ENCODE assay signal across 21 mouse cellular contexts in genomic region chr1:179126287-179126686, GRCm38 (mm10).
DNase-seq lines count a peak whose midpoint lies in the region; ATAC-seq and TF ChIP-seq lines count a peak whose summit lies in the region.
"Had no signal": no experiment of that assay in that cellular context is flagged by ENCODE, and none has a peak within 500 bp of the region (broad histone marks: within the 10 kb centered on the region; RNA-seq: fewer than 3 reads in every experiment).

No protein-coding gene starts in this region.

- H3K4me3 ChIP-seq in lung, embryonic 14.5 days (ENCODE audit: low read depth, low read length) = no peak overlapping the region
- H3K4me3 ChIP-seq in embryonic facial prominence, embryonic 14.5 days (ENCODE audit: low read depth, low read length) = no peak overlapping the region
- H3K4me3 ChIP-seq in intestine, embryonic 16.5 days (ENCODE audit: low read length) = no peak overlapping the region
- H3K4me3 ChIP-seq: embryonic facial prominence, embryonic 15.5 days; gastrocnemius, adult 2 months; hindbrain, embryonic 12.5 days; hindbrain, embryonic 15.5 days had no signal

- DNase-seq in lung, embryonic 14.5 days = peak; percentile 67
- DNase-seq in lung, postnatal 25 days (ENCODE audit: low spot score) = no peak
- DNase-seq in embryonic facial prominence, embryonic 14.5 days (ENCODE audit: low spot score) = no peak
- DNase-seq in cerebellum, adult 11-12 months = no peak
- DNase-seq in neural tube, embryonic 10.5 days (ENCODE audit: extremely low spot score, low spot score) = no peak
- DNase-seq: adrenal gland, adult 2 months; adrenal gland, postnatal 25 days; cerebellum, adult 18-20 months; cerebellum, adult 9-10 months; cerebellum, postnatal 14 days; forebrain, postnatal 0 days; gastrocnemius, adult 2 months; gastrocnemius, postnatal 14 days; heart, adult 11 months had no signal

- no peaks in the 10 kb centered on the region for H3K27me3 ChIP-seq in lung, embryonic 14.5 days (ENCODE audit: insufficient read depth, low read length)
- H3K27me3 ChIP-seq in embryonic facial prominence, embryonic 14.5 days (replicated peaks; ENCODE audit: control insufficient read depth, insufficient read depth, low read length) = no peaks in the 10 kb centered on the region
- H3K27me3 ChIP-seq in intestine, embryonic 16.5 days (replicated peaks; ENCODE audit: control insufficient read depth, insufficient read depth, low read length) = no peaks in the 10 kb centered on the region
- H3K27me3 ChIP-seq: embryonic facial prominence, embryonic 15.5 days; hindbrain, embryonic 12.5 days; hindbrain, embryonic 15.5 days had no signal

- peak; percentile 55 for ATAC-seq in lung, embryonic 14.5 days (ENCODE audit: insufficient read depth)
- ATAC-seq in embryonic facial prominence, embryonic 14.5 days (ENCODE audit: low read depth) = no peak
- no peak; the same call in 1 of the 2 replicates for ATAC-seq in intestine, embryonic 16.5 days
- ATAC-seq: CD4-positive, CD25-positive, alpha-beta regulatory T cell, adult 4 months; forebrain, embryonic 14.5 days; forebrain, postnatal 0 days had no signal

- H3K9ac ChIP-seq in lung, embryonic 14.5 days = no peak overlapping the region
- H3K9ac ChIP-seq in embryonic facial prominence, embryonic 14.5 days (ENCODE audit: low read depth, low read length) = no peak overlapping the region
- no peak overlapping the region for H3K9ac ChIP-seq in intestine, embryonic 16.5 days (ENCODE audit: low read depth, low read length)
- H3K9ac ChIP-seq: embryonic facial prominence, embryonic 15.5 days; forebrain, postnatal 0 days; hindbrain, embryonic 12.5 days; hindbrain, embryonic 15.5 days had no signal

- H3K4me2 ChIP-seq in lung, embryonic 14.5 days = no peak overlapping the region
- no peak overlapping the region for H3K4me2 ChIP-seq in embryonic facial prominence, embryonic 14.5 days (ENCODE audit: low read depth, low read length)
- no peak overlapping the region for H3K4me2 ChIP-seq in intestine, embryonic 16.5 days (ENCODE audit: low read depth, low read length)
- H3K4me2 ChIP-seq: embryonic facial prominence, embryonic 15.5 days; heart, embryonic 11.5 days; hindbrain, embryonic 12.5 days; hindbrain, embryonic 15.5 days had no signal

- WGBS in lung, embryonic 14.5 days = 23% methylated on average over 3 of the region's 3 CpGs
- 52% methylated on average over 3 of the region's 3 CpGs for WGBS in embryonic facial prominence, embryonic 14.5 days
- 46% methylated on average over 3 of the region's 3 CpGs for WGBS in intestine, embryonic 16.5 days

- TF ChIP-seq CTCF in lung, embryonic 14.5 days (IDR thresholded peaks at IDR 0.05; ENCODE audit: low read depth) = no peak

- peaks cover 9% of the 10 kb centered on the region; the same call in 1 of the 2 replicates for H3K4me1 ChIP-seq in lung, embryonic 14.5 days (ENCODE audit: insufficient read depth)
- peaks cover 15% of the 10 kb centered on the region; the same call in 1 of the 2 replicates for H3K4me1 ChIP-seq in embryonic facial prominence, embryonic 14.5 days (ENCODE audit: control insufficient read depth, insufficient read depth, low read length)
- no peaks in the 10 kb centered on the region for H3K4me1 ChIP-seq in intestine, embryonic 16.5 days (ENCODE audit: control insufficient read depth, insufficient read depth, low read length)
- H3K4me1 ChIP-seq: hindbrain, embryonic 15.5 days had no signal

- H3K27ac ChIP-seq in lung, embryonic 14.5 days (ENCODE audit: low read depth) = peak overlapping the region; percentile 63
- H3K27ac ChIP-seq in embryonic facial prominence, embryonic 14.5 days (replicated peaks; ENCODE audit: low read depth, low read length) = 0 out of 2 replicates have a peak overlapping the region, but pooled peaks have one; percentile 28
- H3K27ac ChIP-seq in intestine, embryonic 16.5 days (ENCODE audit: low read length) = 0 out of 2 replicates have a peak overlapping the region, but pooled peaks have one; percentile 1
- H3K27ac ChIP-seq: embryonic facial prominence, embryonic 15.5 days; gastrocnemius, adult 2 months; hindbrain, embryonic 12.5 days; hindbrain, embryonic 15.5 days had no signal

- H3K9me3 ChIP-seq in lung, embryonic 14.5 days (ENCODE audit: low read depth, low read length) = no peaks in the 10 kb centered on the region
- no peaks in the 10 kb centered on the region for H3K9me3 ChIP-seq in embryonic facial prominence, embryonic 14.5 days (ENCODE audit: control insufficient read depth, low read length)
- H3K9me3 ChIP-seq in intestine, embryonic 16.5 days (ENCODE audit: control insufficient read depth, low read length) = no peaks in the 10 kb centered on the region
- H3K9me3 ChIP-seq: embryonic facial prominence, embryonic 15.5 days; hindbrain, embryonic 12.5 days; hindbrain, embryonic 15.5 days had no signal

- H3K36me3 ChIP-seq in lung, embryonic 14.5 days (ENCODE audit: insufficient read depth) = no peaks in the 10 kb centered on the region
- no peaks in the 10 kb centered on the region for H3K36me3 ChIP-seq in embryonic facial prominence, embryonic 14.5 days (ENCODE audit: control insufficient read depth, insufficient read depth, low read length)
- no peaks in the 10 kb centered on the region for H3K36me3 ChIP-seq in intestine, embryonic 16.5 days (ENCODE audit: control insufficient read depth, insufficient read depth, low read length)
- H3K36me3 ChIP-seq: embryonic facial prominence, embryonic 15.5 days; hindbrain, embryonic 12.5 days; hindbrain, embryonic 15.5 days had no signal

Comparison
In these comparisons a context has a peak if more than half of its experiments do, and no peak if none do; other contexts are left out.
1. H3K27ac ChIP-seq: peak in every context shown above with its lines; median percentile 63 in lung, embryonic 14.5 days; 28 in embryonic facial prominence, embryonic 14.5 days; 1 in intestine, embryonic 16.5 days.